Mouse (Mus musculus): Measurements from ENCODE around the gene Pde10a.

DNA sequence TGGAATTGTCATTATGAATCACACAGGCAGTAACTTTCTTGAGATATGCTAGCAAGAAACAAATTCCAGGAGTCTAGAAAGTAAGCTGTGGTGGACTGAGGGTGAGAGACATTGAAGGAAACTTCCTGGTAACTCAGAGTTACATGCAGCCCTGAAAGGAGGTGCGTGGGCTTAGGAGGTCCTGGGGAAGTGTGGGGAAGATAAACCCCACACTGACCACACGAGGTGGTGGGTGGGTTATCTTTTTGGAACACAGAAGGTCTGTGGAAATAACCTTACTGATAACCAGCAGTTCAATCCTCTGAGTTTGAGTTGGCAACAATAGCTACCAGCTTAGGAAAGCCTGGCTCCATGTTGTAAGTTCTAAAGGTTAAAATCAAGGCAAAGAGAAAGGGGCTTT lies 272.5 kb downstream of the Pde10a start:
- TF ChIP-seq CTCF (IDR thresholded peaks at IDR 0.05; ENCODE audit: extremely low read depth, insufficient read depth, insufficient read length, insufficient replicate concordance) = no peak
- TF ChIP-seq POLR2A (IDR thresholded peaks at IDR 0.05; ENCODE audit: low read depth, low read length) = no peak
